Mouse (Mus musculus): ENCODE measurements around the gene Wdr47. TPM values are rescaled to one million over a fixed set of nuclear protein-coding genes. Genes with fewer than 3 reads are reported as not detected.
A peak's percentile ranks its signal among the peaks of the same experiment; 100 is the strongest.
"Not testable (repeated sequence)": the region's sequence is repeated elsewhere in the genome, so short reads cannot be mapped to it uniquely, and the experiment has no call there.

Gene Wdr47
- polyA plus RNA-seq, 1 experiment from 2014 or later: 6.4 TPM

GRCm38 (mm10) chr3:108653710-108654379 is 62.8 kb downstream of the Wdr47 start, which contains the start of gene Clcc1:
Gene Clcc1 (plus strand): TSS chr3:108653913.
- under 1% methylated on average over 57 of the region's 57 CpGs for WGBS
- H3K4me3 ChIP-seq (ENCODE audit: low read length): peak within 1 kb of the TSS; percentile 92
- H3K4me1 ChIP-seq (ENCODE audit: control insufficient read depth, insufficient read depth, low read length): peaks cover 9% of the 10 kb centered on the region
- H3K36me3 ChIP-seq (ENCODE audit: control insufficient read depth, insufficient read depth, low read length): no peaks in the 10 kb centered on the region
- H3K9ac ChIP-seq (ENCODE audit: low read depth, low read length): peak within 1 kb of the TSS; percentile 98
- peak; percentile 98 for ATAC-seq
- no peaks in the 10 kb centered on the region for H3K9me3 ChIP-seq (ENCODE audit: control insufficient read depth, low read length)
- H3K4me2 ChIP-seq (ENCODE audit: low read depth, low read length): peak within 1 kb of the TSS; percentile 73
- H3K27ac ChIP-seq (ENCODE audit: low read length): peak within 1 kb of the TSS; percentile 80
- H3K27me3 ChIP-seq (replicated peaks; ENCODE audit: control insufficient read depth, insufficient read depth, low read length): no peaks in the 10 kb centered on the region

GRCm38 (mm10) chr3:108654566-108654965 is 63.5 kb downstream of the Wdr47 start:
- no peaks in the 10 kb centered on the region for H3K9me3 ChIP-seq (ENCODE audit: control insufficient read depth, low read length)
- peak overlapping the region; percentile 92 for H3K4me3 ChIP-seq (ENCODE audit: low read length)
- peak overlapping the region; percentile 98 for H3K9ac ChIP-seq (ENCODE audit: low read depth, low read length)
- WGBS: 24% methylated on average over 14 of the region's 14 CpGs
- peaks cover 9% of the 10 kb centered on the region for H3K4me1 ChIP-seq (ENCODE audit: control insufficient read depth, insufficient read depth, low read length)
- H3K27me3 ChIP-seq (replicated peaks; ENCODE audit: control insufficient read depth, insufficient read depth, low read length): no peaks in the 10 kb centered on the region
- H3K27ac ChIP-seq (ENCODE audit: low read length): no peak overlapping the region
- peak overlapping the region; percentile 73 for H3K4me2 ChIP-seq (ENCODE audit: low read depth, low read length)
- no peak for ATAC-seq
- H3K36me3 ChIP-seq (ENCODE audit: control insufficient read depth, insufficient read depth, low read length): no peaks in the 10 kb centered on the region

GRCm38 (mm10) chr3:108655486-108655885 is 64.4 kb downstream of the Wdr47 start:
- Histone ChIP-seq H3K9ac (ENCODE audit: low read depth, low read length) (no peak overlapping the region), H3K36me3 (ENCODE audit: control insufficient read depth, insufficient read depth, low read length) (no peaks in the 10 kb centered on the region), H3K4me1 (ENCODE audit: control insufficient read depth, insufficient read depth, low read length) (peaks cover 9% of the 10 kb centered on the region), H3K4me2 (ENCODE audit: low read depth, low read length) (no peak overlapping the region), H3K4me3 (ENCODE audit: low read length) (no peak overlapping the region), H3K27me3 (replicated peaks; ENCODE audit: control insufficient read depth, insufficient read depth, low read length) (no peaks in the 10 kb centered on the region), H3K9me3 (ENCODE audit: control insufficient read depth, low read length) (no peaks in the 10 kb centered on the region), H3K27ac (ENCODE audit: low read length) (no peak overlapping the region)
- ATAC-seq: no peak
- 86% methylated on average over 7 of the region's 7 CpGs for WGBS

GRCm38 (mm10) chr3:108658612-108659011 is 67.5 kb downstream of the Wdr47 start:
- Histone ChIP-seq H3K27ac (ENCODE audit: low read length) (no peak overlapping the region), H3K4me3 (ENCODE audit: low read length) (no peak overlapping the region), H3K4me1 (ENCODE audit: control insufficient read depth, insufficient read depth, low read length) (peaks cover 9% of the 10 kb centered on the region), H3K36me3 (ENCODE audit: control insufficient read depth, insufficient read depth, low read length) (peaks cover 4% of the 10 kb centered on the region), H3K9me3 (ENCODE audit: control insufficient read depth, low read length) (no peaks in the 10 kb centered on the region), H3K9ac (ENCODE audit: low read depth, low read length) (no peak overlapping the region), H3K27me3 (replicated peaks; ENCODE audit: control insufficient read depth, insufficient read depth, low read length) (no peaks in the 10 kb centered on the region), H3K4me2 (ENCODE audit: low read depth, low read length) (no peak overlapping the region)
- no peak for ATAC-seq
- WGBS: 90% methylated on average over 9 of the region's 9 CpGs

GRCm38 (mm10) chr3:108660941-108661340 is 69.9 kb downstream of the Wdr47 start:
- H3K4me2 ChIP-seq (ENCODE audit: low read depth, low read length): no peak overlapping the region
- 75% methylated on average over 1 of the region's 1 CpGs for WGBS
- no peak overlapping the region for H3K9ac ChIP-seq (ENCODE audit: low read depth, low read length)
- peaks cover 8% of the 10 kb centered on the region for H3K36me3 ChIP-seq (ENCODE audit: control insufficient read depth, insufficient read depth, low read length)
- H3K4me3 ChIP-seq (ENCODE audit: low read length): no peak overlapping the region
- ATAC-seq: no peak
- no peaks in the 10 kb centered on the region for H3K4me1 ChIP-seq (ENCODE audit: control insufficient read depth, insufficient read depth, low read length)
- H3K27me3 ChIP-seq (replicated peaks; ENCODE audit: control insufficient read depth, insufficient read depth, low read length): no peaks in the 10 kb centered on the region
- H3K27ac ChIP-seq (ENCODE audit: low read length): no peak overlapping the region
- no peaks in the 10 kb centered on the region for H3K9me3 ChIP-seq (ENCODE audit: control insufficient read depth, low read length)

- no peak overlapping the region for H3K9ac ChIP-seq (ENCODE audit: low read depth, low read length)
- 71% methylated on average over 4 of the region's 4 CpGs for WGBS
- H3K36me3 ChIP-seq (ENCODE audit: control insufficient read depth, insufficient read depth, low read length): peaks cover 22% of the 10 kb centered on the region
These were observed 85.5 kb downstream of the Wdr47 start for GRCm38 (mm10) chr3:108676616-108677015.

GRCm38 (mm10) chr3:108681004-108681403 is 89.9 kb downstream of the Wdr47 start:
- Histone ChIP-seq H3K4me2 (ENCODE audit: low read depth, low read length) (no peak overlapping the region), H3K9me3 (ENCODE audit: control insufficient read depth, low read length) (no peaks in the 10 kb centered on the region), H3K27me3 (replicated peaks; ENCODE audit: control insufficient read depth, insufficient read depth, low read length) (no peaks in the 10 kb centered on the region), H3K9ac (ENCODE audit: low read depth, low read length) (no peak overlapping the region), H3K4me1 (ENCODE audit: control insufficient read depth, insufficient read depth, low read length) (no peaks in the 10 kb centered on the region), H3K36me3 (ENCODE audit: control insufficient read depth, insufficient read depth, low read length) (peaks cover 24% of the 10 kb centered on the region), H3K4me3 (ENCODE audit: low read length) (no peak overlapping the region), H3K27ac (ENCODE audit: low read length) (no peak overlapping the region)
- no peak for ATAC-seq
- 80% methylated on average over 4 of the region's 4 CpGs for WGBS

More at GRCm38 (mm10) chr3:108676616-108677015, 85.5 kb downstream of the Wdr47 start:
- H3K27ac ChIP-seq (ENCODE audit: low read length): no peak overlapping the region
- no peaks in the 10 kb centered on the region for H3K27me3 ChIP-seq (replicated peaks; ENCODE audit: control insufficient read depth, insufficient read depth, low read length)
- H3K4me2 ChIP-seq (ENCODE audit: low read depth, low read length): no peak overlapping the region
- H3K4me1 ChIP-seq (ENCODE audit: control insufficient read depth, insufficient read depth, low read length): no peaks in the 10 kb centered on the region
- H3K4me3 ChIP-seq (ENCODE audit: low read length): no peak overlapping the region
- no peak for ATAC-seq
- no peaks in the 10 kb centered on the region for H3K9me3 ChIP-seq (ENCODE audit: control insufficient read depth, low read length)

GRCm38 (mm10) chr3:108683597-108683996 is 92.5 kb downstream of the Wdr47 start:
- not testable (repeated sequence) for H3K27me3 ChIP-seq (replicated peaks; ENCODE audit: control insufficient read depth, insufficient read depth, low read length); H3K9me3 ChIP-seq (ENCODE audit: control insufficient read depth, low read length); H3K4me3 ChIP-seq (ENCODE audit: low read length); H3K4me1 ChIP-seq (ENCODE audit: control insufficient read depth, insufficient read depth, low read length); H3K9ac ChIP-seq (ENCODE audit: low read depth, low read length); H3K4me2 ChIP-seq (ENCODE audit: low read depth, low read length); ATAC-seq; H3K27ac ChIP-seq (ENCODE audit: low read length)
- WGBS: 93% methylated on average over 5 of the region's 5 CpGs
- peaks cover 24% of the 10 kb centered on the region for H3K36me3 ChIP-seq (ENCODE audit: control insufficient read depth, insufficient read depth, low read length)

GRCm38 (mm10) chr3:108685701-108686100 is 94.6 kb downstream of the Wdr47 start:
- Histone ChIP-seq H3K4me1 (ENCODE audit: control insufficient read depth, insufficient read depth, low read length) (no peaks in the 10 kb centered on the region), H3K36me3 (ENCODE audit: control insufficient read depth, insufficient read depth, low read length) (peaks cover 24% of the 10 kb centered on the region), H3K4me2 (ENCODE audit: low read depth, low read length) (no peak overlapping the region), H3K9me3 (ENCODE audit: control insufficient read depth, low read length) (no peaks in the 10 kb centered on the region), H3K9ac (ENCODE audit: low read depth, low read length) (no peak overlapping the region), H3K27ac (ENCODE audit: low read length) (no peak overlapping the region), H3K4me3 (ENCODE audit: low read length) (no peak overlapping the region), H3K27me3 (replicated peaks; ENCODE audit: control insufficient read depth, insufficient read depth, low read length) (no peaks in the 10 kb centered on the region)
- WGBS: 98% methylated on average over 7 of the region's 7 CpGs
- no peak for ATAC-seq

GRCm38 (mm10) chr3:108689015-108689441 is 97.9 kb downstream of the Wdr47 start:
- H3K27ac ChIP-seq (ENCODE audit: low read length): no peak overlapping the region
- H3K4me2 ChIP-seq (ENCODE audit: low read depth, low read length): no peak overlapping the region
- no peak for ATAC-seq
- no peaks in the 10 kb centered on the region for H3K9me3 ChIP-seq (ENCODE audit: control insufficient read depth, low read length)
- H3K27me3 ChIP-seq (replicated peaks; ENCODE audit: control insufficient read depth, insufficient read depth, low read length): no peaks in the 10 kb centered on the region
- H3K36me3 ChIP-seq (ENCODE audit: control insufficient read depth, insufficient read depth, low read length): peaks cover 11% of the 10 kb centered on the region; the same call in 1 of the 2 replicates
- WGBS: 88% methylated on average over 6 of the region's 6 CpGs
- no peak overlapping the region for H3K9ac ChIP-seq (ENCODE audit: low read depth, low read length)
- H3K4me1 ChIP-seq (ENCODE audit: control insufficient read depth, insufficient read depth, low read length): no peaks in the 10 kb centered on the region
- H3K4me3 ChIP-seq (ENCODE audit: low read length): no peak overlapping the region
